Mouse (Mus musculus): ENCODE measurements around the gene Ncln. TPM values are rescaled to one million over a fixed set of nuclear protein-coding genes. Genes with fewer than 3 reads are reported as not detected.

The Ncln gene
- polyA plus RNA-seq, 1 experiment = 120 TPM

- no peak for DNase-seq (ENCODE audit: extremely low spot score in 1 of 2, low spot score in 1 of 2)
These were observed 3.5 kb downstream of the Ncln start for GRCm38 (mm10) chr10:81492606-81493240.

- no peak for DNase-seq (ENCODE audit: extremely low spot score in 1 of 2, low spot score in 1 of 2)
These were observed 5.2 kb downstream of the Ncln start for GRCm38 (mm10) chr10:81491018-81491417.

GRCm38 (mm10) chr10:81489941-81490340 lies 6.3 kb downstream of the Ncln start:
- DNase-seq (ENCODE audit: extremely low spot score in 1 of 2, low spot score in 1 of 2) = no peak

- no peak for DNase-seq (ENCODE audit: extremely low spot score in 1 of 2, low spot score in 1 of 2)
These were observed 8.1 kb downstream of the Ncln start for GRCm38 (mm10) chr10:81488081-81488480.

- no peak for DNase-seq (ENCODE audit: extremely low spot score in 1 of 2, low spot score in 1 of 2)
These were observed 9.7 kb downstream of the Ncln start for GRCm38 (mm10) chr10:81486496-81486895.

- no peak for DNase-seq (ENCODE audit: extremely low spot score in 1 of 2, low spot score in 1 of 2)
These were observed 10.6 kb downstream of the Ncln start for GRCm38 (mm10) chr10:81485479-81486018.

GRCm38 (mm10) chr10:81485060-81485449 lies 11.1 kb downstream of the Ncln start:
- DNase-seq (ENCODE audit: extremely low spot score in 1 of 2, low spot score in 1 of 2) = no peak

- DNase-seq (ENCODE audit: extremely low spot score in 1 of 2, low spot score in 1 of 2) = no peak
These were observed 11.6 kb downstream of the Ncln start for GRCm38 (mm10) chr10:81484441-81485059.

GRCm38 (mm10) chr10:81483983-81484382 lies 12.2 kb downstream of the Ncln start:
- peak in 1 of 2 experiments; percentile 68 for DNase-seq (ENCODE audit: extremely low spot score in 1 of 2, low spot score in 1 of 2)

GRCm38 (mm10) chr10:81482533-81482889 lies 13.7 kb downstream of the Ncln start, which contains the start of gene Celf5:
Gene Celf5 (minus strand): TSS chr10:81482709.
- DNase-seq (ENCODE audit: extremely low spot score in 1 of 2, low spot score in 1 of 2) = peak in 1 of 2 experiments; percentile 82

GRCm38 (mm10) chr10:81481605-81482532 lies 14.3 kb downstream of the Ncln start:
- no peak for DNase-seq (ENCODE audit: extremely low spot score in 1 of 2, low spot score in 1 of 2)

- DNase-seq (ENCODE audit: extremely low spot score in 1 of 2, low spot score in 1 of 2) = no peak
These were observed 21.7 kb downstream of the Ncln start for GRCm38 (mm10) chr10:81474461-81474860.

GRCm38 (mm10) chr10:81473003-81473451 lies 23.2 kb downstream of the Ncln start:
- peak; percentile 91 to 95 for DNase-seq (ENCODE audit: extremely low spot score in 1 of 2, low spot score in 1 of 2)

- no peak for DNase-seq (ENCODE audit: extremely low spot score in 1 of 2, low spot score in 1 of 2)
These were observed 23.7 kb downstream of the Ncln start for GRCm38 (mm10) chr10:81472403-81473002.

- DNase-seq (ENCODE audit: extremely low spot score in 1 of 2, low spot score in 1 of 2) = peak in 1 of 2 experiments; percentile 64
These were observed 25.7 kb downstream of the Ncln start for GRCm38 (mm10) chr10:81470454-81470853.

- peak; percentile 79 to 86 for DNase-seq (ENCODE audit: extremely low spot score in 1 of 2, low spot score in 1 of 2)
These were observed 26.9 kb downstream of the Ncln start for GRCm38 (mm10) chr10:81469253-81469652.

- DNase-seq (ENCODE audit: extremely low spot score in 1 of 2, low spot score in 1 of 2) = no peak
These were observed 28.4 kb downstream of the Ncln start for GRCm38 (mm10) chr10:81467670-81468235.

GRCm38 (mm10) chr10:81466881-81467280 lies 29.3 kb downstream of the Ncln start:
- no peak for DNase-seq (ENCODE audit: extremely low spot score in 1 of 2, low spot score in 1 of 2)

- no peak for DNase-seq (ENCODE audit: extremely low spot score in 1 of 2, low spot score in 1 of 2)
These were observed 30.1 kb downstream of the Ncln start for GRCm38 (mm10) chr10:81466066-81466465.

- DNase-seq (ENCODE audit: extremely low spot score in 1 of 2, low spot score in 1 of 2) = no peak
These were observed 30.9 kb downstream of the Ncln start for GRCm38 (mm10) chr10:81465265-81465645.
